Mouse (Mus musculus) MEL (cell line): ENCODE measurements at regions not wholly inside any gene's neighbourhood (a gene's known extent, or its start where the extent isn't known, plus 50 kb on each side); places are given as distances from the start of the nearest gene placed in this dataset.

Source experiments
- BHLHE40 ChIP-seq: IDR thresholded peaks from 2 replicates; pipeline ENCODE4 v1.6.1; 2012; ENCODE audit warnings: low read depth, mild to moderate bottlenecking, inconsistent platforms, low read length, improper control_type of control experiment, borderline replicate concordance
- CTCF ChIP-seq, 3 experiments: IDR thresholded peaks in 2 of 3; conservative IDR thresholded peaks in 1 of 3; 2 replicates each; pipeline ENCODE4 v1.5.1; 2011 to 2012; ENCODE audit warnings: low read length in 3 of 3, low read depth in 2 of 3, mild to moderate bottlenecking in 2 of 3, improper control_type of control experiment in 1 of 3, inconsistent platforms in 1 of 3, mixed read lengths in 1 of 3, moderate library complexity in 1 of 3; ENCODE audit not compliant: control insufficient read depth in 1 of 3, insufficient read depth in 1 of 3, poor library complexity in 1 of 3, severe bottlenecking in 1 of 3
- MAX ChIP-seq: IDR thresholded peaks from 2 replicates; pipeline ENCODE4 v1.6.1; 2011; ENCODE audit warnings: low read length, improper control_type of control experiment
- MAZ ChIP-seq: IDR thresholded peaks from 2 replicates; pipeline ENCODE4 v1.6.1; 2012; ENCODE audit warnings: low read depth, mild to moderate bottlenecking, inconsistent platforms, low read length, improper control_type of control experiment
- MYB ChIP-seq: IDR thresholded peaks from 2 replicates; pipeline ENCODE4 v1.6.1; 2011; ENCODE audit warnings: mild to moderate bottlenecking, low read depth, low read length, improper control_type of control experiment
- MYC ChIP-seq: IDR thresholded peaks from 2 replicates; pipeline ENCODE4 v1.6.1; 2011; ENCODE audit warnings: low read depth, mild to moderate bottlenecking, low read length, improper control_type of control experiment, moderate library complexity
- POLR2AphosphoS5 ChIP-seq: IDR thresholded peaks from 2 replicates; pipeline ENCODE4 v1.6.1; 2012; ENCODE audit warnings: low read depth, borderline replicate concordance, mild to moderate bottlenecking, inconsistent platforms, low read length, moderate library complexity, mixed read lengths
- TAL1 ChIP-seq: IDR thresholded peaks from 2 replicates; pipeline ENCODE4 v1.6.1; 2012; ENCODE audit warnings: mild to moderate bottlenecking, inconsistent platforms, low read length, moderate library complexity, mixed read lengths
- USF1 ChIP-seq: IDR thresholded peaks from 2 replicates; pipeline ENCODE4 v1.6.1; 2014; ENCODE audit warnings: low read depth, mild to moderate bottlenecking, inconsistent platforms, low read length, improper control_type of control experiment, moderate library complexity
- ZC3H11A ChIP-seq: IDR thresholded peaks from 2 replicates; pipeline ENCODE4 v1.6.1; 2012; ENCODE audit warnings: low read depth, mild to moderate bottlenecking, inconsistent platforms, low read length, improper control_type of control experiment

- no peak for TF ChIP-seq ZC3H11A
- no peak for TF ChIP-seq MYC
- TF ChIP-seq MYB, result no peak
- no peak for TF ChIP-seq BHLHE40
- no peak for TF ChIP-seq CTCF (IDR thresholded peaks at IDR 0.05 in 2 of 3, conservative IDR thresholded peaks at IDR 0.05 in 1 of 3; ENCODE audit: control insufficient read depth in 1 of 3, insufficient read depth in 1 of 3, low read depth in 2 of 3, low read length in 3 of 3, poor library complexity in 1 of 3, severe bottlenecking in 1 of 3)
- TF ChIP-seq MAZ, result no peak
- no peak for TF ChIP-seq TAL1
- TF ChIP-seq POLR2AphosphoS5, result no peak
- TF ChIP-seq MAX, result no peak
- no peak for TF ChIP-seq USF1
Measured at GRCm38 (mm10) chr6:31134736-31135077, 175.8 kb upstream of the Klf14 start.
